Mouse (Mus musculus): ENCODE data around the gene Nus1. TPM values are rescaled to one million over a fixed set of nuclear protein-coding genes. Genes with fewer than 3 reads are reported as not detected.

Nus1 gene
- total RNA-seq, 2 experiments from 2014 or later: 59.8 to 61.3 TPM

GRCm38 (mm10) chr10:52416458-52416857 is 889 bp upstream of the Nus1 start:
- DNase-seq (ENCODE audit: extremely low spot score in 1 of 2, low spot score in 1 of 2): no peak

- no peak for DNase-seq (ENCODE audit: extremely low spot score in 1 of 2, low spot score in 1 of 2)
These were observed 882 bp downstream of the Nus1 start for GRCm38 (mm10) chr10:52417998-52418860.

GRCm38 (mm10) chr10:52418931-52419330 is 1.6 kb downstream of the Nus1 start:
- no peak for DNase-seq (ENCODE audit: extremely low spot score in 1 of 2, low spot score in 1 of 2)

GRCm38 (mm10) chr10:52419402-52419801 is 2.1 kb downstream of the Nus1 start:
- no peak for DNase-seq (ENCODE audit: extremely low spot score in 1 of 2, low spot score in 1 of 2)

- DNase-seq (ENCODE audit: extremely low spot score in 1 of 2, low spot score in 1 of 2): no peak
These were observed 3.2 kb downstream of the Nus1 start for GRCm38 (mm10) chr10:52420526-52420925.

- no peak for DNase-seq (ENCODE audit: extremely low spot score in 1 of 2, low spot score in 1 of 2)
These were observed 4.4 kb downstream of the Nus1 start for GRCm38 (mm10) chr10:52421716-52422115.

GRCm38 (mm10) chr10:52423097-52423496 is 5.8 kb downstream of the Nus1 start:
- peak in 1 of 2 experiments; percentile 20 for DNase-seq (ENCODE audit: extremely low spot score in 1 of 2, low spot score in 1 of 2)

- no peak for DNase-seq (ENCODE audit: extremely low spot score in 1 of 2, low spot score in 1 of 2)
These were observed 9.1 kb downstream of the Nus1 start for GRCm38 (mm10) chr10:52426314-52426980.

GRCm38 (mm10) chr10:52427634-52428415 is 10.5 kb downstream of the Nus1 start:
- no peak for DNase-seq (ENCODE audit: extremely low spot score in 1 of 2, low spot score in 1 of 2)

- DNase-seq (ENCODE audit: extremely low spot score in 1 of 2, low spot score in 1 of 2): no peak
These were observed 13.6 kb downstream of the Nus1 start for GRCm38 (mm10) chr10:52430953-52431352.

- DNase-seq (ENCODE audit: extremely low spot score in 1 of 2, low spot score in 1 of 2): no peak
These were observed 17.5 kb downstream of the Nus1 start for GRCm38 (mm10) chr10:52434836-52435235.

GRCm38 (mm10) chr10:52460614-52461013 is 43.3 kb downstream of the Nus1 start:
- no peak for DNase-seq (ENCODE audit: extremely low spot score in 1 of 2, low spot score in 1 of 2)

GRCm38 (mm10) chr10:52463941-52464739 is 46.8 kb downstream of the Nus1 start:
- no peak for DNase-seq (ENCODE audit: extremely low spot score in 1 of 2, low spot score in 1 of 2)

- no peak for DNase-seq (ENCODE audit: extremely low spot score in 1 of 2, low spot score in 1 of 2)
These were observed 54.2 kb downstream of the Nus1 start for GRCm38 (mm10) chr10:52471520-52471919.

Other genes with a start within 250 kb of the Nus1 start
- gene Ros1, start 222.3 kb upstream of the Nus1 start, total RNA-seq (2021): not detected
- 1 to 10 TPM; 6.2 to 7.9 TPM for gene Dcbld1, start 183.9 kb upstream of the Nus1 start, total RNA-seq (2021)
- not detected for gene Gm26741, start 58.8 kb upstream of the Nus1 start, total RNA-seq (2021)
- 10 to 100 TPM; 42.6 to 43.3 TPM for gene Gopc, start 35.4 kb upstream of the Nus1 start, total RNA-seq (2021)
- not detected for gene Nepn, start 28.6 kb upstream of the Nus1 start, total RNA-seq (2021)

Data from layer of hippocampus, postnatal 25 days (tissue).